Mouse (Mus musculus) lung, postnatal 0 days (tissue): ENCODE results near the gene Flt1. TPM values are rescaled to one million over a fixed set of nuclear protein-coding genes. Genes with fewer than 3 reads are reported as not detected.
A peak's percentile ranks its signal among the peaks of the same experiment; 100 is the strongest.

Source experiments
- ATAC-seq: fragments of 200-750 bp; cut with Nextera tagmentation; 2 replicates; pipeline ENCODE4 v1.8.0; 2017; ENCODE audit warnings: moderate library complexity
- DNase-seq: peaks from one replicate; pipeline ENCODE4 v3.0.0-alpha.2; 2016; ENCODE audit warnings: low spot score
- H3K27ac ChIP-seq: fragments of 300-500 bp; sonication (generic); 2 replicates; pipeline ENCODE4 v1.5.1; 2014; ENCODE audit warnings: antibody characterized with exemption, mild to moderate bottlenecking, low read length, mixed read lengths
- H3K27me3 ChIP-seq: fragments of 300-500 bp; sonication (generic); replicated peaks from 2 replicates; pipeline ENCODE4 v1.6.1; 2014; ENCODE audit warnings: low read length, mixed read lengths; ENCODE audit not compliant: insufficient read depth
- H3K36me3 ChIP-seq: fragments of 300-500 bp; sonication (generic); 2 replicates; pipeline ENCODE4 v1.6.1; 2014; ENCODE audit warnings: low read length, mixed read lengths; ENCODE audit not compliant: insufficient read depth
- H3K4me1 ChIP-seq: fragments of 300-500 bp; sonication (generic); 2 replicates; pipeline ENCODE4 v1.6.1; 2014; ENCODE audit warnings: antibody characterized with exemption, low read depth, low read length, mixed read lengths; ENCODE audit not compliant: insufficient read depth
- H3K4me2 ChIP-seq: fragments of 300-500 bp; sonication (generic); replicated peaks from 2 replicates; pipeline ENCODE4 v1.6.1; 2014; ENCODE audit warnings: low read depth, mild to moderate bottlenecking, low read length, moderate library complexity, mixed read lengths
- H3K4me3 ChIP-seq: fragments of 300-500 bp; sonication (generic); 2 replicates; pipeline ENCODE4 v1.5.1; 2014; ENCODE audit warnings: low read depth, low read length
- H3K9ac ChIP-seq: fragments of 300-500 bp; sonication (generic); replicated peaks from 2 replicates; pipeline ENCODE4 v1.6.1; 2014; ENCODE audit warnings: low read depth, mild to moderate bottlenecking
- H3K9me3 ChIP-seq: fragments of 300-500 bp; sonication (generic); 2 replicates; pipeline ENCODE4 v1.6.1; 2016; ENCODE audit warnings: low read length, mixed read lengths
- CTCF ChIP-seq: IDR thresholded peaks from 2 replicates; pipeline ENCODE4 v1.5.1; 2016; ENCODE audit warnings: antibody characterized with exemption, mild to moderate bottlenecking
- EP300 ChIP-seq: IDR thresholded peaks from 2 replicates; pipeline ENCODE4 v1.6.1; 2016; ENCODE audit warnings: antibody characterized with exemption, mild to moderate bottlenecking, control low read depth
- WGBS: fragments of 180-500 bp; shearing (Covaris S2); extraction: QIAGEN DNeasy Blood & Tissue Kit; methylation state at CpG from one replicate; pipeline ENCODE4 v1.1.7; 2014; 5-methylcytosine and 5-hydroxymethylcytosine counted together
- polyA plus RNA-seq: library from polyadenylated mRNA; unstranded; fragments of >200 nt; fragmentation: Nextera tagmentation; extraction: Ambion mirVana; gene quantifications from 2 replicates; pipeline ENCODE4 v1.2.1, GENCODE M21; 2015

The Flt1 gene
- polyA plus RNA-seq, 1 experiment from 2014 or later: 18.1 TPM

DNA sequence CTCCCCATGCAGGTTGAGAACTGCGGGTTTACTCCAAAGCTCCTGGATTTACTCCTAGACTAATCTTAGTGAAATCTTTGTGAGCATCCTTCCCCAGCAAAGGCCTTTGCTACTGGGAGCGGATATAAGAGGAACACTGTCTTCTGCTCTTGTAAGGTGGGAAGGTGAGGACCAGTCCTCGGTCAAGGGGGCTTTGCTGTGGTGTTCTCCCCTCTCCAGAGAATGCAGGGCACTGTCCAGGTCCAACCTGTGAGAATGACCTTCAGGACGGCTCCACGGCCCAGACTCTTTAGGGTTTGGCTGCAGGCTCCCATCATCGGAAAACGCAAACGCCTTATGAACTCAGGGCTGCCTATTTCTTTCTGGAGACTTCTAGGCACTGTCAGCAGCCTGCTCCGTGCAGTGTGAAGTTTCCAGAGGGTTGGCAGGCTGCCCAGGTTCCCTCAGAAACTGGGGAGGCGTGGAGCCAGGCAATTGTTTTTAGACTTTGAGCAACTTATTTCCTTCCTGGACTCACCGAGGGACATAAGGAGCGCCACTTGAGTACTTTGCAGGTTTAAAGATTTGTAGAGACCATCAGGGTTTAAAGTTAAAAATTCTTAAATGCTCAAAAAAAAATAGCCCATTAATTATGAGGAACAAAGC is 80.7 kb downstream of the Flt1 start:
- H3K9ac ChIP-seq: no peak overlapping the region

DNA sequence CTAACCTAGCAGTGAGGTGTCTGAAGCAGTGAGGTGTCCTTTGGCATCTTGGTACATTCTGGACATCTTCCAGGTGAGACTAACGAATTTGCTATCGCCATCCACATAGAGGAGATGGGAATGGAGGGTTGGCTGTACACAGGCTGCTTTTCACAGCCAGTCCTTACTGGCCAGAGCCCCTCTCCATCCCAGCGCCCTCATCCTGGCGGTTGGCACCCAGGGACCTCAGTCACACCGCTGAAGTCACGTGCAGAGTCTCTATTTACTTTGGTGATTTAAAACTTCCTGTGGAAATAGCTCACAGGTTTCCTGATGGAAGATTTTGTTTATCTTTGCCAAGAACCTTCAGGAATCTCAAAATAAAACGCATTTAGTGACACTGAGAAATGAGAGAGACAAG is 84.4 kb downstream of the Flt1 start:
- no peak overlapping the region for H3K9ac ChIP-seq
- ATAC-seq: peak; percentile 19; the same call in 1 of the 2 replicates
- H3K4me1 ChIP-seq: peaks cover 4% of the 10 kb centered on the region; the same call in 1 of the 2 replicates
- H3K27me3 ChIP-seq: no peaks in the 10 kb centered on the region
- no peaks in the 10 kb centered on the region for H3K36me3 ChIP-seq
- H3K27ac ChIP-seq: no peak overlapping the region
- no peak overlapping the region for H3K4me2 ChIP-seq
- WGBS: 23% methylated on average over 7 of the region's 7 CpGs
- peak; percentile 27 for DNase-seq
- H3K9me3 ChIP-seq: no peaks in the 10 kb centered on the region
- H3K4me3 ChIP-seq: no peak overlapping the region
- no peak for TF ChIP-seq CTCF
- TF ChIP-seq EP300: peak; percentile 23; the same call in 1 of the 2 replicates

More for the DNA sequence above, 80.7 kb downstream of the Flt1 start:
- TF ChIP-seq EP300 (peak; percentile 58), CTCF (no peak)
- H3K9me3 ChIP-seq: no peaks in the 10 kb centered on the region
- H3K4me2 ChIP-seq: no peak overlapping the region
- peaks cover 4% of the 10 kb centered on the region; the same call in 1 of the 2 replicates for H3K4me1 ChIP-seq
- H3K36me3 ChIP-seq: no peaks in the 10 kb centered on the region
- no peak overlapping the region for H3K27ac ChIP-seq
- 29% methylated on average over 12 of the region's 12 CpGs for WGBS
- ATAC-seq: peak; percentile 76
- peak; percentile 90 for DNase-seq
- no peaks in the 10 kb centered on the region for H3K27me3 ChIP-seq
- no peak overlapping the region for H3K4me3 ChIP-seq

DNA sequence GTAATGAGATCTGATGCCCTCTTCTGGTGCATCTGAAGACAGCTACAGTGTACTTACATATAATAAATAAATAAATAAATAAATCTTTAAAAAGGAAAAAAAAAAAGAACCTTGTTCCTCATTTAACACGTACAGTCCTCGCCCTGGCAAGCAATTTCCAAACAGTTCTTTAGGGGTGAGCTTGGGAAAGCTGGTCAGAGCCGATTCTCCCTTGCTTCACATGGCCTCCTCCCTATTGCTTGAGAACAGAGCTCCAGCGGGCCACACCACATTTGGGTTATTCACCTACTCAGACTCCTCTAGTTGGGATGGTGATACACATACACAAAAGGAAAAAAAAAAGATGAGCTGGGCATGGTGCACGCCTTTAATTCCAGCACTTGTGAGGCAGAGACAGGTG is 85.9 kb downstream of the Flt1 start:
- H3K4me3 ChIP-seq: no peak overlapping the region

DNA sequence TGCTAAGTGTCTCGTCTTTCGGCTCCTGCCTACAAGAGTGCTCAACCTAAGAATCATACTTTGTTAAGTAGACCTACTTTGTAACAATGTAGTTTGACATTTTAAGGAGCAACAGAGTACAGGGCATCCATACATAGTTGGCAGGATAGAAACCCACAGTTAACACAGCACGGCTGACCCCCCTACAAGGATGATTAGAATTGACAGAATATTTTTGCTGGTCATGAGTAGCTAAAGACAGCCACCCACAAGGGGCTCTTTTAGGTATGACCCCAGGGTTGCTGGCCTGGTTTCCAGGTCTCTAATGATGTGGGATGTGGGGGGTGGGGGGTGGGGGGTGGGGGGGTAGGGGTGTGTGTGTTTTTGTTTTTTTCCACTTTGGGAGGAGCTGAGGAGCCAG is 89.1 kb downstream of the Flt1 start:
- ATAC-seq (no peak), DNase-seq (no peak)
- WGBS: 70% methylated on average over 3 of the region's 3 CpGs
- no peak for TF ChIP-seq CTCF
- no peak for TF ChIP-seq EP300
- Histone ChIP-seq H3K9ac (no peak overlapping the region), H3K27me3 (no peaks in the 10 kb centered on the region), H3K4me3 (no peak overlapping the region), H3K4me2 (no peak overlapping the region), H3K27ac (no peak overlapping the region), H3K36me3 (0 out of 2 replicates have a peak, but pooled peaks cover 3% of the 10 kb centered on the region), H3K4me1 (no peaks in the 10 kb centered on the region), H3K9me3 (no peaks in the 10 kb centered on the region)

More for the DNA sequence above, 85.9 kb downstream of the Flt1 start:
- Histone ChIP-seq H3K4me1 (no peaks in the 10 kb centered on the region), H3K36me3 (no peaks in the 10 kb centered on the region), H3K4me2 (no peak overlapping the region), H3K27ac (no peak overlapping the region), H3K9me3 (no peaks in the 10 kb centered on the region), H3K9ac (no peak overlapping the region), H3K27me3 (no peaks in the 10 kb centered on the region)
- WGBS: 90% methylated on average over 5 of the region's 5 CpGs
- ATAC-seq (no peak), DNase-seq (no peak)
- TF ChIP-seq CTCF (no peak), EP300 (no peak)

DNA sequence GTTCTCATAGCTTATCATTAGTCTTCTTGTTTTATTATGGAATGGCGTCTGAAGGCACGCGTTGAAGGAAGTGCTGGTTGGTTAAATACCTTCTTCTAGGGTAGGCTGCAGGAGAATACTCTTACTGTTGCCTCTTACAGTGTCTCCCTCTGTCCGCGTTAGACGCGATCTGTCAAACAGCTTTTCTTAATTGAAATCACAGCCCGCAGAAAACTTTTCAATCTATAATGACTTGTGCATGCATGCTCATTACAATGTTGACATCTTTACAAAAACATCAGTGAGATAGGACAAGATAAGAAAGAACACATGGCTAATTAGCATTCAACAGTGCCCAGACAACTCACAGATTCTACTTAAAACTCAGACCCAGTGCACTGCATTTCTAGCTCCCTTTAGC is 89.9 kb downstream of the Flt1 start:
- no peak overlapping the region for H3K4me3 ChIP-seq
- no peaks in the 10 kb centered on the region for H3K27me3 ChIP-seq
- no peaks in the 10 kb centered on the region for H3K9me3 ChIP-seq
- no peak overlapping the region for H3K4me2 ChIP-seq
- H3K36me3 ChIP-seq: 0 out of 2 replicates have a peak, but pooled peaks cover 5% of the 10 kb centered on the region
- DNase-seq: no peak
- 74% methylated on average over 8 of the region's 8 CpGs for WGBS
- TF ChIP-seq EP300 (no peak), CTCF (no peak)
- H3K27ac ChIP-seq: no peak overlapping the region
- H3K9ac ChIP-seq: no peak overlapping the region
- no peaks in the 10 kb centered on the region for H3K4me1 ChIP-seq
- no peak for ATAC-seq

DNA sequence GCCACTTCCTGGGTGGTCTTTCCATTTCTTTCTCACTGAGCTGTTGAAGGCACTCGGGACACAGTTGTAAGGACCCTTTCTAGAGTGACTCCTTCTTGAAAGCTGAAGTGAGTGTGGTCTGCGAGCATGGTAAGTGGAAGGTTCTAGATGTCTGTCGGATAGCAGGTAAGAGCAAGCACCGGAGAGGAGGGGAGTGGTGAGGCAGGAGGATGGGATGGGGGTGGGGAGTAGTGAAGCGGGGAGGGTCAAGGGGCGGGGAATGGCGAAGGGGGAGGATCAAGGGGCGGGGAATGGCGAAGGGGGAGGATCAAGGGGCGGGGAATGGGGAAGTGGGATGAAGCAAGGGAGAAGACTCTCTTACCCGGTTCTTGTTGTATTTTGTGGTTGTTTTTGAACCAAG is 91.8 kb downstream of the Flt1 start:
- Histone ChIP-seq H3K36me3 (0 out of 2 replicates have a peak, but pooled peaks cover 5% of the 10 kb centered on the region), H3K4me2 (no peak overlapping the region), H3K4me1 (no peaks in the 10 kb centered on the region), H3K27me3 (no peaks in the 10 kb centered on the region), H3K27ac (no peak overlapping the region), H3K9ac (no peak overlapping the region), H3K4me3 (no peak overlapping the region), H3K9me3 (no peaks in the 10 kb centered on the region)
- DNase-seq (no peak), ATAC-seq (no peak)
- 49% methylated on average over 11 of the region's 11 CpGs for WGBS
- TF ChIP-seq EP300: no peak
- no peak for TF ChIP-seq CTCF
